Mouse (Mus musculus) testis, postnatal 10 days (tissue): ENCODE measurements around the gene Pdcd6ip.

Source experiments
- DNase-seq: peaks from one replicate; pipeline ENCODE4 v3.0.0; 2021; ENCODE audit warnings: low spot score

Gene Pdcd6ip

GRCm38 (mm10) chr9:113626730-113627129 lies 81.3 kb downstream of the Pdcd6ip start:
- DNase-seq = no peak

- DNase-seq = no peak
These were observed 84.0 kb downstream of the Pdcd6ip start for GRCm38 (mm10) chr9:113624086-113624485.

GRCm38 (mm10) chr9:113617081-113617480 lies 91.0 kb downstream of the Pdcd6ip start:
- DNase-seq = peak; percentile 15

- peak; percentile 31 for DNase-seq
These were observed 97.3 kb downstream of the Pdcd6ip start for GRCm38 (mm10) chr9:113610776-113611175.

- peak; percentile 18 for DNase-seq
These were observed 105.9 kb downstream of the Pdcd6ip start for GRCm38 (mm10) chr9:113602140-113602539.
